Mouse (Mus musculus) bone marrow macrophage, adult 2 months (primary cell): ENCODE measurements around the gene 2310050C09Rik. TPM values are rescaled to one million over a fixed set of nuclear protein-coding genes. Genes with fewer than 3 reads are reported as not detected.
A peak's percentile ranks its signal among the peaks of the same experiment; 100 is the strongest.

Experiments
- H3K27ac ChIP-seq: 2 replicates; pipeline ENCODE4 v1.5.1; 2012; ENCODE audit warnings: low read depth, low read length; ENCODE audit not compliant: insufficient read depth
- H3K4me1 ChIP-seq: 2 replicates; pipeline ENCODE4 v1.6.1; 2012; ENCODE audit warnings: low read length; ENCODE audit not compliant: control insufficient read depth, insufficient read depth
- H3K4me3 ChIP-seq: 2 replicates; pipeline ENCODE4 v1.5.1; 2012; ENCODE audit warnings: mild to moderate bottlenecking, low read length, moderate library complexity; ENCODE audit not compliant: insufficient read depth
- CTCF ChIP-seq: IDR thresholded peaks from 2 replicates; pipeline ENCODE4 v1.5.1; 2012; ENCODE audit warnings: low read depth, mild to moderate bottlenecking, low read length, moderate library complexity
- POLR2A ChIP-seq: IDR thresholded peaks from 2 replicates; pipeline ENCODE4 v1.6.1; 2012; ENCODE audit warnings: mild to moderate bottlenecking, low read depth, low read length, borderline replicate concordance
- polyA plus RNA-seq: library from polyadenylated mRNA; stranded (reverse); fragments of >200 nt; gene quantifications from 2 replicates; pipeline ENCODE4 v1.2.4, GENCODE M21; 2012; ENCODE audit not compliant: missing spikeins, insufficient read depth, insufficient read length

2310050C09Rik gene
- not detected in 2 replicates for polyA plus RNA-seq

- H3K4me3 ChIP-seq = no peak within 1 kb of the TSS
- H3K27ac ChIP-seq = no peak within 1 kb of the TSS
- no peaks in the 10 kb centered on the region for H3K4me1 ChIP-seq
- TF ChIP-seq CTCF = no peak
- TF ChIP-seq POLR2A = no peak
Measured at GRCm38 (mm10) chr3:92870116-92870515, at the start of gene 2310050C09Rik. Gene 2310050C09Rik (minus strand): TSS chr3:92870216.

GRCm38 (mm10) chr3:92907571-92907970 is 37.6 kb upstream of the 2310050C09Rik start:
- TF ChIP-seq CTCF (peak; percentile 41; the same call in 1 of the 2 replicates), POLR2A (no peak)
- Histone ChIP-seq H3K4me3 (no peak overlapping the region), H3K27ac (no peak overlapping the region), H3K4me1 (no peaks in the 10 kb centered on the region)

GRCm38 (mm10) chr3:92905182-92905581 is 35.2 kb upstream of the 2310050C09Rik start:
- no peaks in the 10 kb centered on the region for H3K4me1 ChIP-seq
- H3K27ac ChIP-seq = no peak overlapping the region
- no peak overlapping the region for H3K4me3 ChIP-seq
- TF ChIP-seq CTCF = no peak
- TF ChIP-seq POLR2A = no peak

- TF ChIP-seq POLR2A = no peak
- TF ChIP-seq CTCF = no peak
- Histone ChIP-seq H3K4me3 (no peak overlapping the region), H3K27ac (no peak overlapping the region)
Measured at GRCm38 (mm10) chr3:92903640-92904039, 33.6 kb upstream of the 2310050C09Rik start.

GRCm38 (mm10) chr3:92902992-92903391 is 33.0 kb upstream of the 2310050C09Rik start:
- no peak overlapping the region for H3K4me3 ChIP-seq
- H3K27ac ChIP-seq = no peak overlapping the region
- TF ChIP-seq CTCF = peak; percentile 48; the same call in 1 of the 2 replicates
- no peak for TF ChIP-seq POLR2A
- no peaks in the 10 kb centered on the region for H3K4me1 ChIP-seq

More at GRCm38 (mm10) chr3:92903640-92904039, 33.6 kb upstream of the 2310050C09Rik start:
- H3K4me1 ChIP-seq = no peaks in the 10 kb centered on the region

GRCm38 (mm10) chr3:92894489-92894888 is 24.5 kb upstream of the 2310050C09Rik start:
- Histone ChIP-seq H3K4me3 (no peak overlapping the region), H3K27ac (no peak overlapping the region), H3K4me1 (no peaks in the 10 kb centered on the region)
- TF ChIP-seq POLR2A = no peak
- TF ChIP-seq CTCF = no peak

- no peak for TF ChIP-seq CTCF
- no peak for TF ChIP-seq POLR2A
- H3K4me3 ChIP-seq = no peak overlapping the region
- H3K4me1 ChIP-seq = no peaks in the 10 kb centered on the region
- no peak overlapping the region for H3K27ac ChIP-seq
Measured at GRCm38 (mm10) chr3:92894063-92894462, 24.0 kb upstream of the 2310050C09Rik start.

GRCm38 (mm10) chr3:92874180-92874579 is 4.2 kb upstream of the 2310050C09Rik start:
- H3K27ac ChIP-seq = no peak overlapping the region
- no peak overlapping the region for H3K4me3 ChIP-seq
- TF ChIP-seq CTCF (no peak), POLR2A (no peak)
- H3K4me1 ChIP-seq = no peaks in the 10 kb centered on the region

- Histone ChIP-seq H3K27ac (no peak within 1 kb of the TSS), H3K4me3 (no peak within 1 kb of the TSS), H3K4me1 (no peaks in the 10 kb centered on the region)
- no peak for TF ChIP-seq CTCF
- no peak for TF ChIP-seq POLR2A
Measured at GRCm38 (mm10) chr3:92851186-92851585, 18.8 kb downstream of the 2310050C09Rik start, which contains the start of gene Lce1l. Gene Lce1l (minus strand): TSS chr3:92851286.

- TF ChIP-seq POLR2A = no peak
- TF ChIP-seq CTCF = no peak
- H3K27ac ChIP-seq = no peak within 1 kb of the TSS
- H3K4me3 ChIP-seq = no peak within 1 kb of the TSS
- no peaks in the 10 kb centered on the region for H3K4me1 ChIP-seq
Measured at GRCm38 (mm10) chr3:92827108-92827507, 42.9 kb downstream of the 2310050C09Rik start, which contains the start of gene Kprp. Gene Kprp (minus strand): TSS chr3:92827247.
